Mouse (Mus musculus) liver, embryonic 13.5 days (tissue): ENCODE measurements around the gene Bsnd. TPM values are rescaled to one million over a fixed set of nuclear protein-coding genes. Genes with fewer than 3 reads are reported as not detected.

ENCODE experiments used
- ATAC-seq: fragments of 200-750 bp; cut with Nextera tagmentation; 2 replicates; pipeline ENCODE4 v1.8.0; 2017; ENCODE audit warnings: low read depth, mild to moderate bottlenecking, moderate number of reproducible peaks, moderate library complexity
- DNase-seq: peaks from one replicate; pipeline ENCODE4 v3.0.0; 2022
- H3K27ac ChIP-seq: fragments of 300-500 bp; sonication (generic); 2 replicates; pipeline ENCODE4 v1.5.1; 2015; ENCODE audit warnings: moderate library complexity, mild to moderate bottlenecking, inconsistent platforms
- H3K27me3 ChIP-seq: fragments of 300-500 bp; sonication (generic); 2 replicates; pipeline ENCODE4 v1.6.1; 2015; ENCODE audit warnings: mild to moderate bottlenecking, inconsistent platforms
- H3K36me3 ChIP-seq: fragments of 300-500 bp; sonication (generic); 2 replicates; pipeline ENCODE4 v1.6.1; 2015; ENCODE audit warnings: mild to moderate bottlenecking, inconsistent platforms
- H3K4me1 ChIP-seq: fragments of 300-500 bp; sonication (generic); replicated peaks from 2 replicates; pipeline ENCODE4 v1.6.1; 2015; ENCODE audit warnings: inconsistent platforms
- H3K4me2 ChIP-seq: fragments of 300-500 bp; sonication (generic); 2 replicates; pipeline ENCODE4 v1.6.1; 2015; ENCODE audit warnings: inconsistent platforms, mild to moderate bottlenecking, moderate library complexity
- H3K4me3 ChIP-seq: fragments of 300-500 bp; sonication (generic); replicated peaks from 2 replicates; pipeline ENCODE4 v1.5.1; 2015; ENCODE audit warnings: mild to moderate bottlenecking, inconsistent platforms
- H3K9ac ChIP-seq: fragments of 300-500 bp; sonication (generic); 2 replicates; pipeline ENCODE4 v1.6.1; 2015; ENCODE audit warnings: mild to moderate bottlenecking, inconsistent platforms
- H3K9me3 ChIP-seq: fragments of 300-500 bp; sonication (generic); replicated peaks from 2 replicates; pipeline ENCODE4 v1.6.1; 2016; ENCODE audit warnings: inconsistent platforms
- WGBS: fragments of 180-500 bp; shearing (Covaris S2); methylation state at CpG from one replicate; pipeline ENCODE4 v1.1.7; 2015; ENCODE audit not compliant: insufficient replicate concordance; 5-methylcytosine and 5-hydroxymethylcytosine counted together
- polyA plus RNA-seq: library from polyadenylated mRNA; unstranded; fragments of >200 nt; fragmentation: Nextera tagmentation; extraction: Ambion mirVana; gene quantifications from 2 replicates; pipeline ENCODE4 v1.2.1, GENCODE M21; 2015

Gene Bsnd
- not detected in 2 replicates for polyA plus RNA-seq

DNA sequence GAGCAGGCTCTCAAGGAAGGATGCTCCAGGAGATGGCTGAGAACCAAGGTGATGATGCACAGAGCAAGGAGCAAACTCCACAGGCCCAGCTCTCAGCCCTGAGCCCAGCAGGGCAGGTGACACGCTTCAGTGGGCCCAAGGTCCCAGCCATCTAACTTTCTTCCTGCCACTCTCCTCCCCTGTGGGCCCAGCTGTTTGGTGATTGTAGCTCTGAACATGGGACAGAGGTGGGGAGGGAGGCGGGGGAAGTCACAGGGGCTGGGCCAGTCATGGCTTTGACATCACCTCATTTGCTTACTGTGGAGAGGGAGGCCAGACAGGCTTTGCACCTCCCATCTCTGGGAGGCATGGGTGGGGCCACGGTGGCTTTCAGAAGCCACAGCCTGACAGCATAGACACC, at the start of gene Bsnd:
TSS of gene Bsnd (minus strand) at position 168 of the 400 bp plus-strand sequence.
- WGBS, result 33% methylated on average over 3 of the region's 3 CpGs
- H3K27me3 ChIP-seq, result 0 out of 2 replicates have a peak, but pooled peaks cover 3% of the 10 kb centered on the region
- H3K4me2 ChIP-seq, result no peak within 1 kb of the TSS
- no peaks in the 10 kb centered on the region for H3K36me3 ChIP-seq
- H3K4me3 ChIP-seq, result no peak within 1 kb of the TSS
- no peak for ATAC-seq
- no peak within 1 kb of the TSS for H3K9ac ChIP-seq
- H3K27ac ChIP-seq, result no peak within 1 kb of the TSS
- H3K9me3 ChIP-seq, result no peaks in the 10 kb centered on the region
- DNase-seq, result no peak
- H3K4me1 ChIP-seq, result no peaks in the 10 kb centered on the region

DNA sequence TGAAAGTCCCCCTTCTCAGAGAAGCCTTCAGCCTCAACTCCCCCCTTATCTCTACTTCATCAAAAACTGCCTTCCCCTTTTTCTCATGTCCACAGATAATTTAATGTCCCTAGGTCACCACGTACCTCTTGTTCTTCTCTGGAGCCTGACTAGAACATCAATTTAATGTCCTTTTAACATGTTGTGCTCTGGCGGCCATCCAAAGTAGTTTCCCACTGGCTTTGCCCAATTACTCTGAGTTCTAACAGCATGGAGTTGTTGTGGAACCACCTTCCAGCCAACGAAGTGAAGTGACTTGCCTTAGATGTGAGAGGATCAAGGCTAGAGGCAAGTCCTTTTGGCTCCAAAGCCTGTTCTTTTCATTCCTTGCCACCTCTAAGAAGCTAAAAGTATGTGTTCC, 49.4 kb upstream of the Bsnd start:
- ATAC-seq (no peak), DNase-seq (no peak)
- no peaks in the 10 kb centered on the region; the same call in 1 of the 2 replicates for H3K27me3 ChIP-seq
- H3K27ac ChIP-seq, result no peak overlapping the region
- H3K9ac ChIP-seq, result no peak overlapping the region
- 28% methylated on average over 3 of the region's 3 CpGs for WGBS
- H3K4me2 ChIP-seq, result no peak overlapping the region
- H3K9me3 ChIP-seq, result no peaks in the 10 kb centered on the region
- H3K36me3 ChIP-seq, result no peaks in the 10 kb centered on the region
- no peak overlapping the region for H3K4me3 ChIP-seq
- H3K4me1 ChIP-seq, result no peaks in the 10 kb centered on the region

DNA sequence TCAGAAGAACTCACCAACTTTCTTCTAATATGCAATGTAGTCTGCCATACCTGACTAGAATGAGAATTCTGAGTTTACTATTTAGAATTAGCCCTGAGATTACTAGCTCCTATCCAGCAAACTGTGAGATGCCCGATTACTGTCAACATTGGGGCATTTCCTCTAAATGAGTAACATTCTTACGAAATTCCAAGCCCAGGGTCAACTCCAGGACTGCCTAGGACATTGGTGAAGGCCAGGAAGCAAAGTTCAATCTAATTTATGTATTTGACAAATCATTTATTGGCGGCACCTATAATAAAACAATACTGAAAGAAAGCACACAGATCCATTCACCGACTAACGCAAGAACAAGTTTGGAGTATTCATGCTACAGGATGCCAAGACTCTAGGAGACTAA, 47.7 kb upstream of the Bsnd start:
- no peaks in the 10 kb centered on the region for H3K9me3 ChIP-seq
- ATAC-seq, result no peak
- no peak overlapping the region for H3K4me3 ChIP-seq
- H3K27ac ChIP-seq, result no peak overlapping the region
- no peak overlapping the region for H3K9ac ChIP-seq
- no peaks in the 10 kb centered on the region; the same call in 1 of the 2 replicates for H3K27me3 ChIP-seq
- no peak for DNase-seq
- no peaks in the 10 kb centered on the region for H3K4me1 ChIP-seq
- no peaks in the 10 kb centered on the region for H3K36me3 ChIP-seq
- 72% methylated on average over 5 of the region's 5 CpGs for WGBS
- H3K4me2 ChIP-seq, result no peak overlapping the region

DNA sequence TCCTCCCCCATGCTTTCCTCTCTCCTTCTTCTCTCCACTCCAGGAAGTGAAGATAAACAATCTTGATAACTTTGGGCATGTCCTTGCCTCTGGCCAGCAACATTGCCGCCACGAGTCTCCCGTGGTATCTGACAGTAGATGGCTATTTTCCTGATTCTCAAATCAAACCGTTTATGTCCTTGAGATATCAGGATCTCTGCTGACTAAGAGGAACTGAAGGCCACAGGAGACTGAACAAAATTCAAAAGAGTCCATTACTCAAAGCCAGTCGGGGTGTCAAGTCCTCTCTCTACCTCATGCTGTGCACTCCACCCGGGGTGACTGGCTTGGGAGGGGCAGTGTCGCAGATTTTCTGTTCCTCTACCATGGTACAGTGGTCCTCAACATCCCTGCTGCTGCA, 42.2 kb upstream of the Bsnd start:
- WGBS, result 25% methylated on average over 7 of the region's 7 CpGs
- DNase-seq, result no peak
- H3K27ac ChIP-seq, result no peak overlapping the region
- H3K4me3 ChIP-seq, result no peak overlapping the region
- H3K27me3 ChIP-seq, result no peaks in the 10 kb centered on the region
- no peaks in the 10 kb centered on the region for H3K36me3 ChIP-seq
- H3K4me2 ChIP-seq, result no peak overlapping the region
- H3K9ac ChIP-seq, result no peak overlapping the region
- peaks cover 8% of the 10 kb centered on the region for H3K4me1 ChIP-seq
- H3K9me3 ChIP-seq, result no peaks in the 10 kb centered on the region
- ATAC-seq, result no peak

DNA sequence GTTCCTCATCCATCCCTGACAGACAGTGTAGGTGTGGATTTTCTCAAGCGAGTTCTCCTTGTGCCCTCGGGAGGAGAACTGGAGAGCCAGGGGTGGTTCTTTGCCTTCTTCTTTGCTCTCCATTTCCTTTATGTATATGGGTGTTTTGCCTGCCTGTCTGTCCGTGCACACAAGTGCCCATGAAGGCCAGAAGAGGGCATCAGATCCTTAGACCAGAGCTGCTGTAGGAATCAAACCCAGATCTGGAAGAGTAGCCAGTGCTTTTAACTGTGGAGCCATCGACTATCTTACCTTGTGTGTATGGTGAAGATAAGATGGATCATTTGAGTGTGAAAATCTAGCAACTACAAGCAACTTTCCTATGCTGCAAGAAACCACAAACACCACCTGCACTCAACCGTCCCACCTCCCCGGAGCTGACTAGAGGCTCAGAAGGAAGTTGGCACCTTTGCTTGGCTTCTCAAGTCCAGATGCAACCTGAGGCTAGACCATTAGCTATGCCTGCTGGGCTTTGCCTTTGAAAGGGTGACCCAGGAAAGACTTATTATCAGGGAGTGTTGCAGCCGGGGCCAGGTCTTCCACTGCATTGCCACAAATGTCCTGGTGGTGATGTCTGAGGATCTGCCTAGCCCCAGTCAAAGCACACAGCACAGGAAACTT, 41.5 kb upstream of the Bsnd start:
- WGBS, result 22% methylated on average over 7 of the region's 7 CpGs
- DNase-seq (no peak), ATAC-seq (no peak)
- Histone ChIP-seq H3K4me2 (no peak overlapping the region), H3K27ac (no peak overlapping the region), H3K4me1 (peaks cover 13% of the 10 kb centered on the region), H3K9ac (no peak overlapping the region), H3K27me3 (no peaks in the 10 kb centered on the region), H3K4me3 (no peak overlapping the region), H3K36me3 (no peaks in the 10 kb centered on the region), H3K9me3 (no peaks in the 10 kb centered on the region)

DNA sequence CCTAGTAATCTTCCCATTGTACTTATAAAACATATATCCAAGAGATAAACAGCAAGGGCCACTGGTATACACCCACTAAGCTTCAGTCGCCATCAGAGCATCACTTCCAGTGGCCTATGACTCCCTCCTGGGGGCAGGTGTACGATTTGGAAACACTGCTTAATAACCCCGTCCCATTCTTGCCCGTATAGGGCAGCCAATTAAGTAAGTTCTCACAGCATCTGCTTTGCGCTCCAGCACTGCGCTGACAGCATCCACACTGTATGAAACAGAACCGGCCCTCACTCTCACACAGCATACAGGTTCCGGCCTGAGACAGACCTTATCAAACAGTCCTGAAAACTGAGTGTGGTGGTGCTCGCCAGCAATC, 38.0 kb upstream of the Bsnd start:
- Histone ChIP-seq H3K4me1 (peaks cover 13% of the 10 kb centered on the region), H3K9ac (no peak overlapping the region), H3K4me2 (no peak overlapping the region), H3K9me3 (no peaks in the 10 kb centered on the region), H3K36me3 (no peaks in the 10 kb centered on the region), H3K4me3 (no peak overlapping the region), H3K27ac (no peak overlapping the region), H3K27me3 (no peaks in the 10 kb centered on the region)
- DNase-seq (no peak), ATAC-seq (peak; percentile 47; the same call in 1 of the 2 replicates)
- 63% methylated on average over 9 of the region's 9 CpGs for WGBS

DNA sequence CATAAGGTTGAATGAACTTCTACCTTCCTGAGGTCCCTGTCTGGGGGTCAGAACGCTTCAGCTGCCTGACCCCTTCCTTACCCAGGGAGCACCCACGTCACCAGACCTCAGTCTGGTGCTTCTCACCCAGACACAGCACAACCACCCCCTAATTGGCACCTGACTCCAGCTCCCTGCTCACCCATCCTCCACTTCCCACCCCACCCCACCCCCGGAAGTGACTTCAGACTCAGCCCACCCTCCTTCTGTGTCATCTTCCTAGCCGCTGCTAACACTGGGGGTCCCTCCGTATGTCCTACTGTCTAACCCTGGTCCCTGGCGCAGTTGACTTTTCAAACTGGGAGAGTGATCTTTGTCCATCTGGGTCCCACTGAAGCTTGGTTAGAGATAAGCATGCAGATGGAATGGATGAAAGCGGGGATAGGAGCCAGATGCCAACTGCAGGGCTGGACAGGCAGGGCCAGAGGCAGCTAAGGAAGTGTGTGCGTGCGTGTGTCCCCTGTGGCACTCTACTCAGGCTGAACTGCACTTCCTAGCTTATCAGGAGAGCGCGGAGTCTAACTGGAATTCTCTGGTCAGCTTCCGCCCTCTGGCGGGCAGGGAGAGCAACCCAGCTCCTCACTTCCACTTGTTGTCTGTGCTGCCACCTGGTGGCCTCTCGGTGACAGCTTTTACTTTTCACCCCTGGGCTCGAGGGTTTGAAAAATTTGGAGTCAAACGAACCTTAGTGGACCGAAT, 37.5 kb upstream of the Bsnd start:
- DNase-seq, result peak; percentile 82
- H3K9me3 ChIP-seq, result no peaks in the 10 kb centered on the region
- H3K4me3 ChIP-seq, result peak overlapping the region; percentile 33
- 13% methylated on average over 17 of the region's 17 CpGs for WGBS
- H3K27me3 ChIP-seq, result no peaks in the 10 kb centered on the region
- H3K4me2 ChIP-seq, result peak overlapping the region; percentile 58
- H3K4me1 ChIP-seq, result peaks cover 13% of the 10 kb centered on the region
- H3K9ac ChIP-seq, result peak overlapping the region; percentile 62
- peak; percentile 86 for ATAC-seq
- H3K36me3 ChIP-seq, result no peaks in the 10 kb centered on the region
- H3K27ac ChIP-seq, result no peak overlapping the region

DNA sequence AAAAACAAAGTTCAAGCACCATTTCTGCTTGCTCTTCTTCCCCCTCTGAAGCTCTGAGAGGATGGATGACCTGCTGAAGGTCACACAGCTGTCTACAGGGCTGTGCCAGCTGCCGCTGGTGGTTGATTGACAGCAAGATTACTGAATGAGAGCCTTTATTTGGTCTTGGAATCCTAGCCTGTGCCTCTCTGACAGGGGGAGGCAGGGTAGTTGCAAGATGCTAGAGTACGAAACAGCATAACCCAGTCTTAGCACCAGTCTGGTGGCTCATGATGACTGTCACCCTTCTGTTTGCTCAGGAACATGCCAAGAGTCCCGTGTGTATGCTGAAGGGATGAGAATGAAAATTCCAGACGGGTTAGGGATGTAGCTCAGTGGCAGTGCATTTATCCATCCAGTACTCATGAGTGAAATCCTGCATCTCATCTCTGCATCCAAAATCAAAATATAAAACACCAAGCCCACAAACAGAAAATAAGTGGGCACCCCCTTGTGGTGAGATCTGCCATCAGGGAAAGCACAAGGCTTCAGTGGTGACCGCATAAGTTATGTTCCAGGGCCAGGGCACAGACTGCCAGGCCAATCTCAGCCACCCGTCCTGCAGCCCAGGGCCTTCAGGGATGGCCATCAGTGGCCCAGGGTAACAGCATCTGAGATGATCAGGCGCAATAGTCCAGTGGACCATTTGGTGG, 35.9 kb upstream of the Bsnd start:
- H3K4me3 ChIP-seq, result no peak overlapping the region

DNA sequence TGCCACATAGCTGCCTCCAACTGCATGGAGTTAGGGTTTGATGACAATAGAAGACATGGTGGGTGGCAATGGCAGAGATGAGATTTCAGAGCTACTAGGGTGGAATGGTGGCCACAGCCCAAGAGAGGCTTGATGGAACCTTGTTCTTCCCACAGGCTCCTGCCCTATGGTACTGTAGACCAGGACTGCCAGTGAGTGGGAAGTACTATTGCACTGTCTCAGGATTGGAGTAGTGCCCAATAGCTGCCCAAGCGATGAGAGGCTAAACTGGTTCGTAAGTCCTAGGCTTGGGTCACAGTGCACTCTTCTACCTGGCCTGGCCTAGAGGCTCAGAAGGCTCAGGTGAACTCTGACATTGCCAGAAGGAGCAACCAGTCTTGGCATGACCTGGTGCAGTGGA, 32.9 kb upstream of the Bsnd start:
- H3K27me3 ChIP-seq, result no peaks in the 10 kb centered on the region
- H3K9ac ChIP-seq, result no peak overlapping the region
- H3K4me1 ChIP-seq, result peaks cover 12% of the 10 kb centered on the region
- ATAC-seq (no peak), DNase-seq (no peak)
- no peaks in the 10 kb centered on the region for H3K36me3 ChIP-seq
- 57% methylated on average over 2 of the region's 2 CpGs for WGBS
- H3K4me3 ChIP-seq, result no peak overlapping the region
- H3K4me2 ChIP-seq, result no peak overlapping the region
- H3K27ac ChIP-seq, result no peak overlapping the region
- no peaks in the 10 kb centered on the region for H3K9me3 ChIP-seq

More for the DNA sequence above, 35.9 kb upstream of the Bsnd start:
- ATAC-seq, result no peak
- DNase-seq, result no peak
- 67% methylated on average over 7 of the region's 7 CpGs for WGBS
- H3K27me3 ChIP-seq, result no peaks in the 10 kb centered on the region
- no peaks in the 10 kb centered on the region for H3K36me3 ChIP-seq
- H3K27ac ChIP-seq, result no peak overlapping the region
- H3K9me3 ChIP-seq, result no peaks in the 10 kb centered on the region
- H3K4me1 ChIP-seq, result peaks cover 13% of the 10 kb centered on the region
- H3K9ac ChIP-seq, result no peak overlapping the region
- H3K4me2 ChIP-seq, result no peak overlapping the region

DNA sequence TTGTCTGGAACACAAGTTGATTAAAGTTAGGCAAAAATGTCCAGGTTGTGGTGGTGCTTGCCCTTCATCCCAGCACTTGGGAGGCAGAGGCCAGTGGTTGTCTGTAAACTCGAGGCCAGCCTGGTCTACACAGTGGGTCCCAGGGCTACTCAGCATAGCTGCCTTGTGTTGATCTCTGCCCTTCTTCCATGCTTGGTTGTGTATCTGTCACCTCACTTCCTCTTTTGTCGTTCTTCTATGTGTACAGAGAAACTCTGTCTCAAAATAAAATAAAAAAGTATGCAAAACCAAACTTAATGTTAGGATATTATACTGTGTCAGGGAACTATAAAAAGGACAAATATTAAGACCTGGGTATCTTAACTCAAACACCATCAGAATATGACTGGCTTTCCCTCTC, 32.0 kb upstream of the Bsnd start:
- 15% methylated on average over 2 of the region's 2 CpGs for WGBS
- peaks cover 4% of the 10 kb centered on the region for H3K4me1 ChIP-seq

DNA sequence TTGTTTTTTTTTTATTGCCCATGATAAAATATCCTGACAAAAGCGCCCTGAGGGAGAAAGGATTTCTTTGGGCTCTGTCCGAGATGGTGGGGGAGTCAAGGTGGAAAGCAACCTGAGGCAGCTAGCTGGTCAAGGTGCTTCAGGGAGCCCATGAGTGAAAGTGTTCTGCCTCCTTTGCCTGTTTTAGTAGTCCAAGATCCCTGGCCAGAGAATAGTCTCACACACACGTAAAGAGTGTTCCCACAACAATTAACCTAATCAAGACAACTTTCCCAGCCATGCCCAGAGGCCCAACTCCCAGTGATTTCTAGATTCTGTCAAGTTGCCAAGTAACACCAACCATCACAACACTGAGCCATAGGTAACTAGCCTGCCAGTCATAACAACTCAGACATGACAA, 30.5 kb upstream of the Bsnd start:
- no peak for ATAC-seq
- no peaks in the 10 kb centered on the region for H3K9me3 ChIP-seq
- no peaks in the 10 kb centered on the region for H3K4me1 ChIP-seq
- 46% methylated on average over 3 of the region's 3 CpGs for WGBS
- no peaks in the 10 kb centered on the region for H3K27me3 ChIP-seq
- H3K36me3 ChIP-seq, result no peaks in the 10 kb centered on the region
- H3K27ac ChIP-seq, result no peak overlapping the region
- no peak overlapping the region for H3K9ac ChIP-seq
- no peak overlapping the region for H3K4me2 ChIP-seq
- DNase-seq, result no peak
- H3K4me3 ChIP-seq, result no peak overlapping the region

More for the DNA sequence above, 32.0 kb upstream of the Bsnd start:
- H3K4me3 ChIP-seq, result no peak overlapping the region
- no peak overlapping the region for H3K4me2 ChIP-seq
- H3K27me3 ChIP-seq, result no peaks in the 10 kb centered on the region
- DNase-seq (no peak), ATAC-seq (no peak)
- no peak overlapping the region for H3K9ac ChIP-seq
- H3K36me3 ChIP-seq, result no peaks in the 10 kb centered on the region
- no peaks in the 10 kb centered on the region for H3K9me3 ChIP-seq
- no peak overlapping the region for H3K27ac ChIP-seq
